Mouse (Mus musculus): ENCODE measurements at regions not wholly inside any gene's neighbourhood (a gene's known extent, or its start where the extent isn't known, plus 50 kb on each side); places are given as distances from the start of the nearest gene placed in this dataset.

- Histone ChIP-seq H3K4me3 (no peak overlapping the region), H3K4me1 (no peaks in the 10 kb centered on the region), H3K9ac (no peak overlapping the region), H3K9me3 (no peaks in the 10 kb centered on the region), H3K27ac (no peak overlapping the region), H3K4me2 (replicated peaks) (no peak overlapping the region), H3K36me3 (no peaks in the 10 kb centered on the region), H3K27me3 (replicated peaks) (no peaks in the 10 kb centered on the region)
- ATAC-seq (ENCODE audit: low FRiP score, low read depth) = peak; percentile 68
- WGBS = 59% methylated on average over 11 of the region's 11 CpGs
These were observed 397.0 kb upstream of the Klf4 start for GRCm38 (mm10) chr4:55929141-55929782.

GRCm38 (mm10) chr4:55928670-55929069 is 396.4 kb upstream of the Klf4 start:
- no peaks in the 10 kb centered on the region for H3K27me3 ChIP-seq (replicated peaks)
- H3K36me3 ChIP-seq = no peaks in the 10 kb centered on the region
- ATAC-seq (ENCODE audit: low FRiP score, low read depth) = peak; percentile 4; the same call in 1 of the 2 replicates
- H3K9ac ChIP-seq = no peak overlapping the region
- H3K9me3 ChIP-seq = no peaks in the 10 kb centered on the region
- H3K4me2 ChIP-seq (replicated peaks) = no peak overlapping the region
- H3K4me1 ChIP-seq = no peaks in the 10 kb centered on the region
- no peak overlapping the region for H3K27ac ChIP-seq
- no peak overlapping the region for H3K4me3 ChIP-seq
- 72% methylated on average over 11 of the region's 11 CpGs for WGBS

GRCm38 (mm10) chr4:55928196-55928595 is 395.9 kb upstream of the Klf4 start:
- H3K9ac ChIP-seq = no peak overlapping the region
- 80% methylated on average over 6 of the region's 6 CpGs for WGBS
- H3K4me3 ChIP-seq = no peak overlapping the region
- no peak for ATAC-seq (ENCODE audit: low FRiP score, low read depth)
- no peaks in the 10 kb centered on the region for H3K9me3 ChIP-seq
- H3K27ac ChIP-seq = no peak overlapping the region
- no peak overlapping the region for H3K4me2 ChIP-seq (replicated peaks)
- no peaks in the 10 kb centered on the region for H3K36me3 ChIP-seq
- H3K27me3 ChIP-seq (replicated peaks) = no peaks in the 10 kb centered on the region
- no peaks in the 10 kb centered on the region for H3K4me1 ChIP-seq

- no peak overlapping the region for H3K27ac ChIP-seq
- no peaks in the 10 kb centered on the region for H3K4me1 ChIP-seq
- H3K27me3 ChIP-seq (replicated peaks) = no peaks in the 10 kb centered on the region
- H3K9me3 ChIP-seq = no peaks in the 10 kb centered on the region
- ATAC-seq (ENCODE audit: low FRiP score, low read depth) = no peak
- H3K9ac ChIP-seq = no peak overlapping the region
- no peaks in the 10 kb centered on the region for H3K36me3 ChIP-seq
- whole genome bisulfite sequencing = 92% methylated on average over 4 of the region's 4 CpGs
- H3K4me2 ChIP-seq (replicated peaks) = no peak overlapping the region
- no peak overlapping the region for H3K4me3 ChIP-seq
These were observed 395.1 kb upstream of the Klf4 start for GRCm38 (mm10) chr4:55927391-55927790.

- Histone ChIP-seq H3K4me2 (replicated peaks) (no peak overlapping the region), H3K9ac (no peak overlapping the region), H3K27ac (no peak overlapping the region), H3K9me3 (no peaks in the 10 kb centered on the region), H3K4me3 (no peak overlapping the region), H3K27me3 (replicated peaks) (no peaks in the 10 kb centered on the region), H3K4me1 (no peaks in the 10 kb centered on the region), H3K36me3 (no peaks in the 10 kb centered on the region)
- no peak for ATAC-seq (ENCODE audit: low FRiP score, low read depth)
- 86% methylated on average over 3 of the region's 3 CpGs for WGBS
These were observed 392.7 kb upstream of the Klf4 start for GRCm38 (mm10) chr4:55924974-55925373.

GRCm38 (mm10) chr4:55921217-55921616 is 389.0 kb upstream of the Klf4 start:
- Histone ChIP-seq H3K36me3 (no peaks in the 10 kb centered on the region), H3K9ac (no peak overlapping the region), H3K9me3 (no peaks in the 10 kb centered on the region), H3K27me3 (replicated peaks) (no peaks in the 10 kb centered on the region), H3K4me3 (no peak overlapping the region), H3K4me2 (replicated peaks) (no peak overlapping the region), H3K27ac (no peak overlapping the region), H3K4me1 (no peaks in the 10 kb centered on the region)
- ATAC-seq (ENCODE audit: low FRiP score, low read depth) = no peak
- 79% methylated on average over 4 of the region's 4 CpGs for WGBS

- Histone ChIP-seq H3K27ac (no peak overlapping the region), H3K4me2 (replicated peaks) (no peak overlapping the region), H3K9me3 (no peaks in the 10 kb centered on the region), H3K9ac (no peak overlapping the region), H3K27me3 (replicated peaks) (no peaks in the 10 kb centered on the region), H3K36me3 (no peaks in the 10 kb centered on the region), H3K4me3 (no peak overlapping the region), H3K4me1 (no peaks in the 10 kb centered on the region)
- 78% methylated on average over 12 of the region's 12 CpGs for WGBS
- no peak for ATAC-seq (ENCODE audit: low FRiP score, low read depth)
These were observed 362.0 kb upstream of the Klf4 start for GRCm38 (mm10) chr4:55894116-55894885.

- no peaks in the 10 kb centered on the region for H3K36me3 ChIP-seq
- no peak for ATAC-seq (ENCODE audit: low FRiP score, low read depth)
- H3K4me1 ChIP-seq = no peaks in the 10 kb centered on the region
- no peak overlapping the region for H3K4me3 ChIP-seq
- H3K9me3 ChIP-seq = no peaks in the 10 kb centered on the region
- H3K27me3 ChIP-seq (replicated peaks) = no peaks in the 10 kb centered on the region
- H3K4me2 ChIP-seq (replicated peaks) = no peak overlapping the region
- 88% methylated on average over 10 of the region's 10 CpGs for WGBS
- no peak overlapping the region for H3K27ac ChIP-seq
- no peak overlapping the region for H3K9ac ChIP-seq
These were observed 359.4 kb upstream of the Klf4 start for GRCm38 (mm10) chr4:55891656-55892055.

- no peak overlapping the region for H3K4me2 ChIP-seq (replicated peaks)
- H3K36me3 ChIP-seq = no peaks in the 10 kb centered on the region
- no peaks in the 10 kb centered on the region for H3K27me3 ChIP-seq (replicated peaks)
- H3K4me3 ChIP-seq = no peak overlapping the region
- 91% methylated on average over 6 of the region's 6 CpGs for WGBS
- no peak overlapping the region for H3K9ac ChIP-seq
- ATAC-seq (ENCODE audit: low FRiP score, low read depth) = no peak
- H3K27ac ChIP-seq = no peak overlapping the region
- H3K4me1 ChIP-seq = no peaks in the 10 kb centered on the region
- H3K9me3 ChIP-seq = no peaks in the 10 kb centered on the region
These were observed 355.3 kb upstream of the Klf4 start for GRCm38 (mm10) chr4:55887581-55887980.

- WGBS = 73% methylated on average over 2 of the region's 2 CpGs
- Histone ChIP-seq H3K9me3 (no peaks in the 10 kb centered on the region), H3K4me1 (no peaks in the 10 kb centered on the region), H3K27me3 (replicated peaks) (no peaks in the 10 kb centered on the region), H3K9ac (no peak overlapping the region), H3K4me2 (replicated peaks) (no peak overlapping the region), H3K4me3 (no peak overlapping the region), H3K36me3 (no peaks in the 10 kb centered on the region), H3K27ac (no peak overlapping the region)
- ATAC-seq (ENCODE audit: low FRiP score, low read depth) = no peak
These were observed 350.3 kb upstream of the Klf4 start for GRCm38 (mm10) chr4:55882541-55882940.

- no peak for ATAC-seq (ENCODE audit: low FRiP score, low read depth)
- Histone ChIP-seq H3K4me3 (no peak overlapping the region), H3K4me2 (replicated peaks) (no peak overlapping the region), H3K36me3 (no peaks in the 10 kb centered on the region), H3K27ac (no peak overlapping the region), H3K9ac (no peak overlapping the region), H3K4me1 (no peaks in the 10 kb centered on the region), H3K9me3 (no peaks in the 10 kb centered on the region), H3K27me3 (replicated peaks) (no peaks in the 10 kb centered on the region)
- 90% methylated on average over 12 of the region's 12 CpGs for WGBS
These were observed 343.0 kb upstream of the Klf4 start for GRCm38 (mm10) chr4:55875304-55875703.

- 76% methylated on average over 7 of the region's 7 CpGs for WGBS
- Histone ChIP-seq H3K27me3 (replicated peaks) (no peaks in the 10 kb centered on the region), H3K4me2 (replicated peaks) (no peak overlapping the region)
These were observed 342.6 kb upstream of the Klf4 start for GRCm38 (mm10) chr4:55874875-55875274.

GRCm38 (mm10) chr4:55874276-55874675 is 342.0 kb upstream of the Klf4 start:
- Histone ChIP-seq H3K9ac (no peak overlapping the region), H3K4me2 (replicated peaks) (no peak overlapping the region), H3K9me3 (no peaks in the 10 kb centered on the region), H3K36me3 (no peaks in the 10 kb centered on the region), H3K27me3 (replicated peaks) (no peaks in the 10 kb centered on the region), H3K27ac (no peak overlapping the region), H3K4me1 (no peaks in the 10 kb centered on the region), H3K4me3 (no peak overlapping the region)
- WGBS = 90% methylated on average over 4 of the region's 4 CpGs
- no peak for ATAC-seq (ENCODE audit: low FRiP score, low read depth)

More at GRCm38 (mm10) chr4:55874875-55875274, 342.6 kb upstream of the Klf4 start:
- Histone ChIP-seq H3K36me3 (no peaks in the 10 kb centered on the region), H3K9ac (no peak overlapping the region), H3K27ac (no peak overlapping the region), H3K4me3 (no peak overlapping the region), H3K9me3 (no peaks in the 10 kb centered on the region), H3K4me1 (no peaks in the 10 kb centered on the region)
- ATAC-seq (ENCODE audit: low FRiP score, low read depth) = no peak
